Mouse (Mus musculus) embryonic facial prominence, embryonic 14.5 days (tissue): ENCODE measurements at regions not wholly inside any gene's neighbourhood (a gene's known extent, or its start where the extent isn't known, plus 50 kb on each side); places are given as distances from the start of the nearest gene placed in this dataset.
A peak's percentile ranks its signal among the peaks of the same experiment; 100 is the strongest.

Source experiments
- ATAC-seq: fragments of 200-750 bp; cut with Nextera tagmentation; 2 replicates; pipeline ENCODE4 v1.8.0; 2017; ENCODE audit warnings: low read depth, moderate number of reproducible peaks, moderate TSS enrichment
- DNase-seq: peaks from one replicate; pipeline ENCODE4 v3.0.0-alpha.2; 2015; ENCODE audit warnings: low spot score
- H3K27ac ChIP-seq: fragments of 300-500 bp; sonication (generic); replicated peaks from 2 replicates; pipeline ENCODE4 v1.5.1; 2014; ENCODE audit warnings: low read depth, mild to moderate bottlenecking, low read length, moderate library complexity
- H3K27me3 ChIP-seq: fragments of 300-500 bp; sonication (generic); replicated peaks from 2 replicates; pipeline ENCODE4 v1.6.1; 2014; ENCODE audit warnings: low read length; ENCODE audit not compliant: control insufficient read depth, insufficient read depth
- H3K36me3 ChIP-seq: fragments of 300-500 bp; sonication (generic); 2 replicates; pipeline ENCODE4 v1.6.1; 2014; ENCODE audit warnings: low read length, mixed read lengths; ENCODE audit not compliant: control insufficient read depth, insufficient read depth
- H3K4me1 ChIP-seq: fragments of 300-500 bp; sonication (generic); 2 replicates; pipeline ENCODE4 v1.6.1; 2014; ENCODE audit warnings: antibody characterized with exemption, low read length; ENCODE audit not compliant: control insufficient read depth, insufficient read depth
- H3K4me2 ChIP-seq: fragments of 300-500 bp; sonication (generic); 2 replicates; pipeline ENCODE4 v1.6.1; 2014; ENCODE audit warnings: low read depth, mild to moderate bottlenecking, low read length, moderate library complexity, mixed read lengths
- H3K4me3 ChIP-seq: fragments of 300-500 bp; sonication (generic); 2 replicates; pipeline ENCODE4 v1.5.1; 2014; ENCODE audit warnings: low read depth, mild to moderate bottlenecking, low read length
- H3K9ac ChIP-seq: fragments of 300-500 bp; sonication (generic); 2 replicates; pipeline ENCODE4 v1.6.1; 2014; ENCODE audit warnings: low read depth, mild to moderate bottlenecking, low read length, moderate library complexity, mixed read lengths
- H3K9me3 ChIP-seq: fragments of 300-500 bp; sonication (generic); 2 replicates; pipeline ENCODE4 v1.6.1; 2016; ENCODE audit warnings: low read length; ENCODE audit not compliant: control insufficient read depth
- WGBS: fragments of 180-500 bp; shearing (Covaris S2); extraction: QIAGEN DNeasy Blood & Tissue Kit; methylation state at CpG from one replicate; pipeline ENCODE4 v1.1.7; 2014; 5-methylcytosine and 5-hydroxymethylcytosine counted together

- Histone ChIP-seq H3K27me3 (no peaks in the 10 kb centered on the region), H3K4me1 (no peaks in the 10 kb centered on the region), H3K9ac (no peak overlapping the region), H3K4me3 (no peak overlapping the region), H3K27ac (no peak overlapping the region), H3K36me3 (no peaks in the 10 kb centered on the region), H3K9me3 (no peaks in the 10 kb centered on the region), H3K4me2 (no peak overlapping the region)
- no peak for ATAC-seq
- no peak for DNase-seq
- WGBS: 72% methylated on average over 6 of the region's 6 CpGs
Observed at GRCm38 (mm10) chr7:74734941-74735340, 180.4 kb upstream of the Slco3a1 start.

GRCm38 (mm10) chr7:74726324-74726991 lies 171.9 kb upstream of the Slco3a1 start:
- no peaks in the 10 kb centered on the region for H3K4me1 ChIP-seq
- no peak overlapping the region for H3K4me3 ChIP-seq
- DNase-seq: no peak
- no peaks in the 10 kb centered on the region for H3K36me3 ChIP-seq
- no peak overlapping the region for H3K9ac ChIP-seq
- 71% methylated on average over 8 of the region's 8 CpGs for WGBS
- H3K9me3 ChIP-seq: no peaks in the 10 kb centered on the region
- no peak overlapping the region for H3K27ac ChIP-seq
- H3K4me2 ChIP-seq: no peak overlapping the region
- no peak for ATAC-seq
- no peaks in the 10 kb centered on the region for H3K27me3 ChIP-seq

GRCm38 (mm10) chr7:74719321-74719720 lies 164.7 kb upstream of the Slco3a1 start:
- H3K36me3 ChIP-seq: no peaks in the 10 kb centered on the region
- H3K9ac ChIP-seq: no peak overlapping the region
- H3K27ac ChIP-seq: no peak overlapping the region
- no peaks in the 10 kb centered on the region for H3K4me1 ChIP-seq
- H3K4me3 ChIP-seq: no peak overlapping the region
- DNase-seq: no peak
- ATAC-seq: no peak
- 96% methylated on average over 14 of the region's 14 CpGs for WGBS
- H3K4me2 ChIP-seq: no peak overlapping the region
- no peaks in the 10 kb centered on the region for H3K9me3 ChIP-seq
- H3K27me3 ChIP-seq: no peaks in the 10 kb centered on the region

- H3K4me2 ChIP-seq: no peak overlapping the region
- H3K9me3 ChIP-seq: no peaks in the 10 kb centered on the region
- no peaks in the 10 kb centered on the region for H3K36me3 ChIP-seq
- H3K27ac ChIP-seq: no peak overlapping the region
- no peaks in the 10 kb centered on the region for H3K27me3 ChIP-seq
- ATAC-seq (no peak), DNase-seq (no peak)
- H3K4me1 ChIP-seq: no peaks in the 10 kb centered on the region; the same call in 1 of the 2 replicates
- no peak overlapping the region for H3K9ac ChIP-seq
- WGBS: 53% methylated on average over 7 of the region's 7 CpGs
- H3K4me3 ChIP-seq: no peak overlapping the region
Observed at GRCm38 (mm10) chr7:74709993-74710581, 155.5 kb upstream of the Slco3a1 start.

- ATAC-seq (no peak), DNase-seq (peak; percentile 26)
- 24% methylated on average over 5 of the region's 5 CpGs for WGBS
- H3K4me1 ChIP-seq: no peaks in the 10 kb centered on the region; the same call in 1 of the 2 replicates
- no peaks in the 10 kb centered on the region for H3K27me3 ChIP-seq
- H3K9ac ChIP-seq: no peak overlapping the region
- H3K4me3 ChIP-seq: no peak overlapping the region
- H3K36me3 ChIP-seq: no peaks in the 10 kb centered on the region
- H3K9me3 ChIP-seq: no peaks in the 10 kb centered on the region
- H3K4me2 ChIP-seq: no peak overlapping the region
- H3K27ac ChIP-seq: no peak overlapping the region
Observed at GRCm38 (mm10) chr7:74709006-74709405, 154.4 kb upstream of the Slco3a1 start.

- H3K27ac ChIP-seq: no peak overlapping the region
- no peak overlapping the region for H3K9ac ChIP-seq
- no peak overlapping the region for H3K4me2 ChIP-seq
- no peaks in the 10 kb centered on the region for H3K27me3 ChIP-seq
- H3K36me3 ChIP-seq: no peaks in the 10 kb centered on the region
- no peaks in the 10 kb centered on the region for H3K4me1 ChIP-seq
- no peak overlapping the region for H3K4me3 ChIP-seq
- 77% methylated on average over 4 of the region's 4 CpGs for WGBS
- no peak for ATAC-seq
- DNase-seq: no peak
- H3K9me3 ChIP-seq: no peaks in the 10 kb centered on the region
Observed at GRCm38 (mm10) chr7:74703533-74703932, 149.0 kb upstream of the Slco3a1 start.

GRCm38 (mm10) chr7:74697794-74698354 lies 143.3 kb upstream of the Slco3a1 start:
- ATAC-seq: no peak
- H3K9ac ChIP-seq: no peak overlapping the region
- no peaks in the 10 kb centered on the region for H3K36me3 ChIP-seq
- H3K27ac ChIP-seq: no peak overlapping the region
- 84% methylated on average over 3 of the region's 3 CpGs for WGBS
- no peaks in the 10 kb centered on the region for H3K4me1 ChIP-seq
- no peaks in the 10 kb centered on the region for H3K27me3 ChIP-seq
- H3K4me2 ChIP-seq: no peak overlapping the region
- H3K9me3 ChIP-seq: no peaks in the 10 kb centered on the region
- no peak for DNase-seq
- no peak overlapping the region for H3K4me3 ChIP-seq

GRCm38 (mm10) chr7:74696286-74696685 lies 141.7 kb upstream of the Slco3a1 start:
- Histone ChIP-seq H3K36me3 (no peaks in the 10 kb centered on the region), H3K27ac (no peak overlapping the region), H3K9me3 (no peaks in the 10 kb centered on the region), H3K4me1 (no peaks in the 10 kb centered on the region), H3K9ac (no peak overlapping the region), H3K4me2 (no peak overlapping the region), H3K27me3 (no peaks in the 10 kb centered on the region), H3K4me3 (no peak overlapping the region)
- 88% methylated on average over 4 of the region's 4 CpGs for WGBS
- DNase-seq (no peak), ATAC-seq (no peak)

GRCm38 (mm10) chr7:74693049-74693448 lies 138.5 kb upstream of the Slco3a1 start:
- H3K27ac ChIP-seq: no peak overlapping the region

More at GRCm38 (mm10) chr7:74693049-74693448, 138.5 kb upstream of the Slco3a1 start:
- no peak for DNase-seq
- no peak for ATAC-seq
- H3K4me2 ChIP-seq: no peak overlapping the region
- H3K27me3 ChIP-seq: no peaks in the 10 kb centered on the region
- WGBS: 77% methylated on average over 3 of the region's 3 CpGs
- no peak overlapping the region for H3K4me3 ChIP-seq
- H3K9ac ChIP-seq: no peak overlapping the region
- H3K4me1 ChIP-seq: no peaks in the 10 kb centered on the region
- no peaks in the 10 kb centered on the region for H3K9me3 ChIP-seq
- no peaks in the 10 kb centered on the region for H3K36me3 ChIP-seq
